Mouse (Mus musculus): ENCODE results near the gene Adh1. TPM values are rescaled to one million over a fixed set of nuclear protein-coding genes. Genes with fewer than 3 reads are reported as not detected.

Adh1 gene
- total RNA-seq, 1 experiment from 2014 or later = not detected

- no peak for ATAC-seq (replicated peaks; ENCODE audit: insufficient number of reproducible peaks, low FRiP score, low TSS enrichment, poor library complexity, severe bottlenecking)
Observed at GRCm38 (mm10) chr3:138316908-138317472, 56.2 kb downstream of the Adh1 start.

- no peak for ATAC-seq (replicated peaks; ENCODE audit: insufficient number of reproducible peaks, low FRiP score, low TSS enrichment, poor library complexity, severe bottlenecking)
Observed at GRCm38 (mm10) chr3:138325001-138325400, 64.2 kb downstream of the Adh1 start.

GRCm38 (mm10) chr3:138325466-138325865 is 64.7 kb downstream of the Adh1 start:
- no peak for ATAC-seq (replicated peaks; ENCODE audit: insufficient number of reproducible peaks, low FRiP score, low TSS enrichment, poor library complexity, severe bottlenecking)

- no peak for ATAC-seq (replicated peaks; ENCODE audit: insufficient number of reproducible peaks, low FRiP score, low TSS enrichment, poor library complexity, severe bottlenecking)
Observed at GRCm38 (mm10) chr3:138333910-138334309, 73.1 kb downstream of the Adh1 start.

GRCm38 (mm10) chr3:138334320-138334719 is 73.5 kb downstream of the Adh1 start:
- ATAC-seq (replicated peaks; ENCODE audit: insufficient number of reproducible peaks, low FRiP score, low TSS enrichment, poor library complexity, severe bottlenecking) = no peak

- ATAC-seq (replicated peaks; ENCODE audit: insufficient number of reproducible peaks, low FRiP score, low TSS enrichment, poor library complexity, severe bottlenecking) = no peak
Observed at GRCm38 (mm10) chr3:138335566-138335965, 74.8 kb downstream of the Adh1 start.

- no peak for ATAC-seq (replicated peaks; ENCODE audit: insufficient number of reproducible peaks, low FRiP score, low TSS enrichment, poor library complexity, severe bottlenecking)
Observed at GRCm38 (mm10) chr3:138336104-138336754, 75.4 kb downstream of the Adh1 start.

Other genes with a start within 250 kb of the Adh1 start
- not detected in 3 replicates for gene 1110002E22Rik, start 195.9 kb upstream of the Adh1 start, total RNA-seq (2017)
- gene Gm5105, start 193.6 kb upstream of the Adh1 start, total RNA-seq (2017) = 0.57 TPM in 1 of 3 replicates, not detected in the others
- 4.0 to 6.2 TPM (median 4.1 TPM) in 3 replicates for gene Trmt10a, start 117.5 kb upstream of the Adh1 start, total RNA-seq (2017)
- gene Mttp, start 116.0 kb upstream of the Adh1 start, total RNA-seq (2017) = 0.75 to 2.5 TPM (median 1.8 TPM) in 3 replicates
- not detected in 3 replicates for gene 4930579F01Rik, start 67.2 kb upstream of the Adh1 start, total RNA-seq (2017)
- gene Adh7, start 43.2 kb upstream of the Adh1 start, total RNA-seq (2017) = not detected in 3 replicates
- gene Adh6a, start 52.3 kb downstream of the Adh1 start, total RNA-seq (2017) = not detected in 3 replicates
- gene Adh6b, start 80.8 kb downstream of the Adh1 start, total RNA-seq (2017) = not detected in 3 replicates
- not detected in 3 replicates for gene Adh4, start 154.5 kb downstream of the Adh1 start, total RNA-seq (2017)
- 70.8 to 87.6 TPM (median 73.7 TPM) in 3 replicates for gene Adh5, start 182.1 kb downstream of the Adh1 start, total RNA-seq (2017)
- 31.1 to 53.7 TPM (median 42.6 TPM) in 3 replicates for gene Metap1, start 228.5 kb downstream of the Adh1 start, total RNA-seq (2017)